In genomic region chr9:19704546-19704945, GRCm38 (mm10) we compare ENCODE assay signal across 3 mouse cellular contexts.
DNase-seq lines count a peak whose midpoint lies in the region.

No protein-coding gene starts in this region.

- peak; percentile 78 for DNase-seq in ES-CJ7 (ENCODE audit: low read depth, low spot score)
- DNase-seq in R1 (ENCODE audit: low read depth, low spot score), result peak; percentile 89
- DNase-seq in ZHBTc4 (ENCODE audit: low read depth, low spot score), result peak; percentile 55
